Mouse (Mus musculus): ENCODE data around the gene Dleu7.

DNA sequence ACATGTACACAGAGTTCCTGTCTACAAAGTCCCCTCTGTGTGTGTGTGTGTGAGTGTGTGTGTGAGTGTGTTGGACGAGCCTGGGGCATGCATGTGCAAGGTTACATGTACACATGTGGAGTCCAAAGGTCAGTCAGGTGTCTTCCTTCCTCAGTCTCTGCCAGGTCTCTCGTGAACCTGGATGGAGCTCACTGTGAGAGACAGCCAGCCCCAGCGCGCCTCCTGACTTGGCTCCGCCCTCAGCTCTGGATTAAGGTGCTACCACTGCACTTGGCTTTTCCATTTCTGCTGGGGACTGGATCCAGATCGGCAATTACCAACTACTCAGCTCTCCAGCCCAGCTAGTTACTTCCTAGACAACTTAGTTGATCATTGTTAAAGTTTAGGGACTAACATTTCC is 35.8 kb upstream of the Dleu7 start:
- TF ChIP-seq CTCF (IDR thresholded peaks at IDR 0.05) (no peak), EP300 (IDR thresholded peaks at IDR 0.05) (no peak)

Measured in lung, postnatal 0 days (tissue).